Mouse (Mus musculus) spleen, postnatal 4 days (tissue): ENCODE results near the gene Cd81.
A peak's percentile ranks its signal among the peaks of the same experiment; 100 is the strongest.

Experiments used
- DNase-seq, 2 experiments: peaks; one replicate each; pipeline ENCODE4 v3.0.0; 2022; ENCODE audit warnings: low spot score in 2 of 2

Cd81 gene

GRCm38 (mm10) chr7:143070506-143071070 is 18.0 kb downstream of the Cd81 start:
- no peak for DNase-seq

- DNase-seq: no peak
These were observed 20.1 kb downstream of the Cd81 start for GRCm38 (mm10) chr7:143072605-143073004.

GRCm38 (mm10) chr7:143073086-143073485 is 20.5 kb downstream of the Cd81 start:
- peak; percentile 52 to 81 for DNase-seq

- DNase-seq: no peak
These were observed 22.9 kb downstream of the Cd81 start for GRCm38 (mm10) chr7:143075394-143075793.

GRCm38 (mm10) chr7:143077351-143077750 is 24.8 kb downstream of the Cd81 start:
- DNase-seq: no peak

- DNase-seq: no peak
These were observed 29.5 kb downstream of the Cd81 start for GRCm38 (mm10) chr7:143082024-143082423.

- DNase-seq: no peak
These were observed 31.2 kb downstream of the Cd81 start for GRCm38 (mm10) chr7:143083708-143084107.

- DNase-seq: peak; percentile 76 to 89
These were observed 33.8 kb downstream of the Cd81 start for GRCm38 (mm10) chr7:143086366-143086765.

GRCm38 (mm10) chr7:143087070-143087579 is 34.6 kb downstream of the Cd81 start:
- no peak for DNase-seq

- DNase-seq: no peak
These were observed 41.3 kb downstream of the Cd81 start for GRCm38 (mm10) chr7:143093847-143094246.

GRCm38 (mm10) chr7:143094592-143095553 is 42.3 kb downstream of the Cd81 start, which contains the start of gene Trpm5:
Trpm5 (minus strand) TSS chr7:143094642.
- peak; percentile 52 to 83 for DNase-seq

GRCm38 (mm10) chr7:143095554-143095907 is 43.0 kb downstream of the Cd81 start:
- no peak for DNase-seq

GRCm38 (mm10) chr7:143100759-143101158 is 48.2 kb downstream of the Cd81 start:
- no peak for DNase-seq

GRCm38 (mm10) chr7:143105258-143105897 is 52.8 kb downstream of the Cd81 start:
- DNase-seq: no peak

GRCm38 (mm10) chr7:143106062-143106461 is 53.5 kb downstream of the Cd81 start, which contains the start of gene Kcnq1:
Kcnq1 (plus strand) TSS chr7:143106362.
- DNase-seq: no peak

GRCm38 (mm10) chr7:143106672-143107465 is 54.3 kb downstream of the Cd81 start:
- no peak for DNase-seq

GRCm38 (mm10) chr7:143108200-143108599 is 55.7 kb downstream of the Cd81 start:
- DNase-seq: no peak

GRCm38 (mm10) chr7:143108996-143109660 is 56.6 kb downstream of the Cd81 start:
- DNase-seq: no peak

GRCm38 (mm10) chr7:143109696-143110095 is 57.2 kb downstream of the Cd81 start:
- DNase-seq: no peak

GRCm38 (mm10) chr7:143110803-143111202 is 58.3 kb downstream of the Cd81 start:
- DNase-seq: peak in 1 of 2 experiments; percentile 11

- no peak for DNase-seq
These were observed 59.2 kb downstream of the Cd81 start for GRCm38 (mm10) chr7:143111719-143112118.
